Mouse (Mus musculus): Measurements from ENCODE around the gene Zfhx3. TPM values are rescaled to one million over a fixed set of nuclear protein-coding genes. Genes with fewer than 3 reads are reported as not detected.
A peak's percentile ranks its signal among the peaks of the same experiment; 100 is the strongest.

The Zfhx3 gene
- polyA plus RNA-seq, 1 experiment from 2014 or later, result 68.4 TPM

DNA sequence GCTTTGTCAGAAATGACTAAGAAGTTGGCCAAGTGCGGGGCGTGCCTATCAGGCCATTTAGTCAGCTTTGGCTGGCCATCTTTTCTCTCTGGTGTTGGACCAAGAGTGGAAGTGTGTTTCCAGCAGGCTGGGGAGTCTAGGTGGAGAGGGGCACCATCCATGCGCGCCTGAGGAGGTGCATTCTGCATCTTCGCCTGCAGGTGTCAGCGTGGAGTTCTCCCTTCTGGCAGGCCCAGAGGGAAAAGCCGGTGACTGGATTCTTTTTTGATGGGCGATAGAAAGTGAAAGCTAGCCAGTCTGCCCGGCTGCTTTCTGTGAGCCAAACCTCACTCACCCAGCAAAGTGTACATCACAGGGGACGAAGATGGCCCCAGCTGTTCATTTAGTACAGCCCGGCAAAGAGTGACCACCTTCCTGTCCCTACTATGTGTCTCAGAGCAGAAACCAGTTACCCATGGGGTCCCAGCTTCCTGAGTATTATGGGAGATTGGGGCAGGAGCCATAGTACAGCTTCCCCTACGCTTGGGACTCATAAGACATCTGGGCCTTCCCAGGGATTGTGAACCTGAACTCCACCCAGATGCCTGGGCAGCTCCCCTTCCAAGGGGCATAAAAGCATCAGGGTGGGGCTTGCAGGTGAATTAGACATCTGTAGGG lies 944.3 kb downstream of the Zfhx3 start:
- WGBS, result 18% methylated on average over 12 of the region's 12 CpGs
- ATAC-seq (ENCODE audit: low FRiP score, low TSS enrichment) (no peak), DNase-seq (peak; percentile 86)
- H3K4me2 ChIP-seq (ENCODE audit: low read length), result peak overlapping the region; percentile 32
- H3K9ac ChIP-seq (replicated peaks; ENCODE audit: low read length), result no peak overlapping the region
- peak overlapping the region; percentile 67 for H3K27ac ChIP-seq (replicated peaks; ENCODE audit: low read depth, low read length)
- H3K4me3 ChIP-seq (replicated peaks; ENCODE audit: low read depth, low read length), result no peak overlapping the region
- H3K27me3 ChIP-seq (ENCODE audit: control insufficient read depth, insufficient read depth, low read length), result no peaks in the 10 kb centered on the region
- no peaks in the 10 kb centered on the region for H3K9me3 ChIP-seq (ENCODE audit: control insufficient read depth, low read length)
- H3K36me3 ChIP-seq (ENCODE audit: control insufficient read depth, insufficient read depth, low read length), result no peaks in the 10 kb centered on the region
- peaks cover 51% of the 10 kb centered on the region for H3K4me1 ChIP-seq (ENCODE audit: control insufficient read depth, insufficient read depth, low read length)

DNA sequence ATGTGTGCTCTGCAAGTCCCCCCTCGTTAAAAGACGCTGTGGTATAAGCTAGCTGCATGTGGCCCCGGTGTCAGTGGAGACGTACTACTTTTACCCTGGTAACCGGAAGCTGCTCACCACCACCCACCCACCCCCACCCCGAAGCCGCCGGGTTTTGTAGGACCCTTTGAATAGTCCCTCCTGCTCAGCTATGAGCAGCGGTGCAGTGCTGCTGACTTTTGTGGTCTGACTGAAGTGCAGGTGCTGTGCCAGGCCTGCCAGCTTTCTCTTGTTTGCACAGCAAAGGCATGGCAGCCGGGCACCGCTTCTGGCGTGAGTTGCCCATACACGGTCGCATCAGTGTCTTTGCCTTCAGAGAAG lies 944.8 kb downstream of the Zfhx3 start:
- 66% methylated on average over 14 of the region's 14 CpGs for WGBS
- DNase-seq (no peak), ATAC-seq (ENCODE audit: low FRiP score, low TSS enrichment) (no peak)
- Histone ChIP-seq H3K9me3 (ENCODE audit: control insufficient read depth, low read length) (no peaks in the 10 kb centered on the region), H3K4me3 (replicated peaks; ENCODE audit: low read depth, low read length) (no peak overlapping the region), H3K9ac (replicated peaks; ENCODE audit: low read length) (no peak overlapping the region), H3K4me1 (ENCODE audit: control insufficient read depth, insufficient read depth, low read length) (peaks cover 51% of the 10 kb centered on the region), H3K4me2 (ENCODE audit: low read length) (no peak overlapping the region), H3K27me3 (ENCODE audit: control insufficient read depth, insufficient read depth, low read length) (no peaks in the 10 kb centered on the region), H3K27ac (replicated peaks; ENCODE audit: low read depth, low read length) (peak overlapping the region; percentile 67), H3K36me3 (ENCODE audit: control insufficient read depth, insufficient read depth, low read length) (no peaks in the 10 kb centered on the region)

DNA sequence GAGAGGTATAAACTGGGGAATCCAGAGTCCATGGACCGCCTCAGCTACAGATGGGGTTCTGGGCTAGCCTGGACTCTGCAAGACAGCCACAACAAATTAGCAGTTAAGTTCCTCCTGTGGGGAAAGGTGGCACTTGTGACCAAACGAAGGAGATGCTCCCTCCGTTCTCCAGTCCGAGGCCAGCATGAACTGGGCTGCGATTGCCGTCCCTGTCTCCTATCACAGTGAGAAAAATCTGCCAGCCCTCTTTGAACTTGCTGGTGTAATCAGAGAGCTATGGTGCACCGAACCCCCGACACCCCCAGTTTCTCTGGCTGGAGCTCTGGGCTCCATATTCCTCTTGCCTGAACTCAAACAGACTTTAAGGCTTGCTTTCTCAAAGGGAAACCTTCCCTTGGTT lies 945.4 kb downstream of the Zfhx3 start:
- ATAC-seq (ENCODE audit: low FRiP score, low TSS enrichment) (no peak), DNase-seq (no peak)
- peak overlapping the region; percentile 71 for H3K27ac ChIP-seq (replicated peaks; ENCODE audit: low read depth, low read length)
- H3K9ac ChIP-seq (replicated peaks; ENCODE audit: low read length), result no peak overlapping the region
- peaks cover 51% of the 10 kb centered on the region for H3K4me1 ChIP-seq (ENCODE audit: control insufficient read depth, insufficient read depth, low read length)
- no peaks in the 10 kb centered on the region for H3K27me3 ChIP-seq (ENCODE audit: control insufficient read depth, insufficient read depth, low read length)
- 87% methylated on average over 8 of the region's 8 CpGs for WGBS
- H3K4me3 ChIP-seq (replicated peaks; ENCODE audit: low read depth, low read length), result no peak overlapping the region
- no peaks in the 10 kb centered on the region for H3K36me3 ChIP-seq (ENCODE audit: control insufficient read depth, insufficient read depth, low read length)
- H3K9me3 ChIP-seq (ENCODE audit: control insufficient read depth, low read length), result no peaks in the 10 kb centered on the region
- no peak overlapping the region for H3K4me2 ChIP-seq (ENCODE audit: low read length)

DNA sequence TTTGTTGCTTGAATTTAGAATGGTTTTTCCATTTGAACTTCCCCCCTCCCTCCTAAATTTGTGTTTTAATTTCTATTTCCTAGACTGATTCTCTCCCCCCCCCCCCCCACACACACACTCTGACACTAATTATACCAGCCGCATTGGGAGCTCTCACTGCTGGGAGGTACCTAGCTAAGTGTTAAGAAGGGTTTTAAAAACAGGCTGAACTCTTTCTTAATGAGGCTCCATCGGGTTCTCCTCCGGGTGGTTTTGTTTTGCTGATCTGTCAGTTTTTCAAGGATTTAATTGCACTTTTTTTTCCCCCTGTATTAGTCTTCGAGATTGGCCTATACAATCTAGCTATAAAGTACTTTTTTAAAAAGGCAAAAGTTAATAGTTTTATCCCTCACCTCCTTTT lies 946.5 kb downstream of the Zfhx3 start:
- Histone ChIP-seq H3K4me3 (replicated peaks; ENCODE audit: low read depth, low read length) (no peak overlapping the region), H3K9me3 (ENCODE audit: control insufficient read depth, low read length) (no peaks in the 10 kb centered on the region), H3K4me2 (ENCODE audit: low read length) (no peak overlapping the region), H3K27me3 (ENCODE audit: control insufficient read depth, insufficient read depth, low read length) (no peaks in the 10 kb centered on the region), H3K36me3 (ENCODE audit: control insufficient read depth, insufficient read depth, low read length) (peaks cover 5% of the 10 kb centered on the region; the same call in 1 of the 2 replicates), H3K27ac (replicated peaks; ENCODE audit: low read depth, low read length) (peak overlapping the region; percentile 71; the same call in 1 of the 2 replicates), H3K4me1 (ENCODE audit: control insufficient read depth, insufficient read depth, low read length) (peaks cover 51% of the 10 kb centered on the region), H3K9ac (replicated peaks; ENCODE audit: low read length) (no peak overlapping the region)
- DNase-seq (no peak), ATAC-seq (ENCODE audit: low FRiP score, low TSS enrichment) (no peak)
- 18% methylated on average over 4 of the region's 4 CpGs for WGBS

DNA sequence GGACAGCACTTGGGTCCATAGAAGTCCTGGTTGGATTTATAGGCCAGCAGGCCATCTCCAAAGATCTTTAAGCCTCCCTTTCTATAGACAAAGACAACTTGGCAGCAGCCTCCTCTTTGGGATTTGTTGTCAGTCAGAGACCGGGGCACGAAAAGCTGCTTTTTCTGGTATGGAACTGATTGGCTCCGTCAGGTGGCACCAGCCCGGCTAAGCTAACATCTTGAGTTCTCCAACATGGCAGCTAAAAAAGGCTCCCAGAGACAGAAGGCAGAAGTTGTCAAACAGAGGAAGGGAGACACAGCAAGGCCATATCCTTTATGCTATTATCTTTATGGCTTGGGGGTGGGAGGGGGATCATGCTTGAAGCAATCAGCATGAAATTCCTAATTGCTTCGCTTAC lies 947.0 kb downstream of the Zfhx3 start:
- Histone ChIP-seq H3K4me3 (replicated peaks; ENCODE audit: low read depth, low read length) (no peak overlapping the region), H3K4me1 (ENCODE audit: control insufficient read depth, insufficient read depth, low read length) (peaks cover 49% of the 10 kb centered on the region), H3K4me2 (ENCODE audit: low read length) (peak overlapping the region; percentile 11; the same call in 1 of the 2 replicates), H3K27ac (replicated peaks; ENCODE audit: low read depth, low read length) (0 out of 2 replicates have a peak overlapping the region, but pooled peaks have one; percentile 60), H3K36me3 (ENCODE audit: control insufficient read depth, insufficient read depth, low read length) (peaks cover 5% of the 10 kb centered on the region; the same call in 1 of the 2 replicates), H3K9me3 (ENCODE audit: control insufficient read depth, low read length) (no peaks in the 10 kb centered on the region), H3K9ac (replicated peaks; ENCODE audit: low read length) (no peak overlapping the region), H3K27me3 (ENCODE audit: control insufficient read depth, insufficient read depth, low read length) (no peaks in the 10 kb centered on the region)
- DNase-seq (peak; percentile 61), ATAC-seq (ENCODE audit: low FRiP score, low TSS enrichment) (no peak)
- 8% methylated on average over 5 of the region's 5 CpGs for WGBS

DNA sequence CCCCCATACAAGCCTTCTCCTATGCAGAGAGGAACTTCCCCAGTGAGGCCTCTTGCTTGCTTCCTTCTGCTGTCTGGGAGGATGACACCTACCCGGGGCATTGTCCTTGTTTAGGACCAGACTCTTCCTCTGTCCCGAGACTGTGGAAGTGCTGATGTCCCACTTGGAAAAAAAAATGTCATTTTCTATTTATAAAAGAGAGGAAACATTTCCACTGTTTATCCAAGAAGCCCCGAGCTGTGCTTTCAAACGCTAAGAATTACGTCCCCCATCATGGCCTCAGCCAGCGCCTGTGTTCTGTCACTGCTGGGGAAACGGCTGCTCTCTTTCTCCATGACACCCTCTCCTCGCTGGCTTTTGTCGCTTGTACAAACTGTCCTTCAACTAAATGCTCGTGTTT lies 951.8 kb downstream of the Zfhx3 start:
- Histone ChIP-seq H3K9ac (replicated peaks; ENCODE audit: low read length) (no peak overlapping the region), H3K4me2 (ENCODE audit: low read length) (no peak overlapping the region), H3K36me3 (ENCODE audit: control insufficient read depth, insufficient read depth, low read length) (peaks cover 5% of the 10 kb centered on the region; the same call in 1 of the 2 replicates), H3K27me3 (ENCODE audit: control insufficient read depth, insufficient read depth, low read length) (no peaks in the 10 kb centered on the region), H3K27ac (replicated peaks; ENCODE audit: low read depth, low read length) (no peak overlapping the region), H3K4me3 (replicated peaks; ENCODE audit: low read depth, low read length) (no peak overlapping the region), H3K4me1 (ENCODE audit: control insufficient read depth, insufficient read depth, low read length) (peaks cover 44% of the 10 kb centered on the region), H3K9me3 (ENCODE audit: control insufficient read depth, low read length) (no peaks in the 10 kb centered on the region)
- DNase-seq, result no peak
- 73% methylated on average over 10 of the region's 10 CpGs for WGBS
- ATAC-seq (ENCODE audit: low FRiP score, low TSS enrichment), result no peak

DNA sequence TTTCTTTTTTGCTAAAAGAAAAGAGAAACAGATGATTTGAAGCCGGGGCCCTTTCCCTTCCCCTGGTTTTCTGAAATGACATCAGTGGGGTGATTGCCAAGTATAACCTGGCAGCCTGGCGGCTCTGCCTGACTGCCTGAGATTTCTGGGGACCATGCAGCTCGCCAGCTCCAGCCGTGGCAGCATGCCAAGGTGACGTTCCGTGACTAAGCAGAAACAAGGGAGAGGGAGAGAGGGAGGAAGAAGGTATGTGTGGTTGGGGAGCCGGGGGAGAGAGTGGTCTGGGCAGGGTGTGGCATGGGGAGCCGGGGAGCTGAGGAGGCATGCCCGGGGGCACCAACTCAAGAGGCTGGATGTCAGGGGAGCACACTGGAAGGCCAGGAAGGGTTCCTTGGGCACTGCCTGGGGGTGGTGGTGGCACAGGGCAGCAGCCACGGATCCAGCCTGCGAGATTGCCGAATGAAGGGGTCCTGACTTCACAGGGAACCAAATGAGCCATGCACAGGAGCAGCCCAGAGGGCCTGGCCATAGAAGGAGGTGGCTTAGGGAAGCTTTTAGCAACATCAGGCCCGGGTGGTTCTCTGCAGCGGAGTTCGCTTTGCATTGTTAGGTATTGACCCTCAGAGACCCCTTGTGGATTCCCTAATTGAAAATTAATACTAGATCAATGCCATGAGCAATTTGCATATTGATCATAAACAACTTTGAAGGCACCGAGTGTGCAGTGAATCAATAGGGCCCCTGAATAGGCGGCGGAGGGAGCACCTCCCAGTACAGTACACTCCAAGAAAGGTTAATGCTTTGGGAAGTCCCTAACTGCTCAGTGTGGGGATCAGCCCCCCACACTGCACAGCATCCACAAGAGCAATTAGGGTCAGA lies 954.3 kb downstream of the Zfhx3 start:
- ATAC-seq (ENCODE audit: low FRiP score, low TSS enrichment) (0 out of 2 replicates have a peak, but pooled peaks have one; percentile 28), DNase-seq (peak; percentile 86)
- Histone ChIP-seq H3K9me3 (ENCODE audit: control insufficient read depth, low read length) (no peaks in the 10 kb centered on the region), H3K4me1 (ENCODE audit: control insufficient read depth, insufficient read depth, low read length) (peaks cover 61% of the 10 kb centered on the region), H3K4me3 (replicated peaks; ENCODE audit: low read depth, low read length) (no peak overlapping the region), H3K27ac (replicated peaks; ENCODE audit: low read depth, low read length) (peak overlapping the region; percentile 70), H3K36me3 (ENCODE audit: control insufficient read depth, insufficient read depth, low read length) (peaks cover 5% of the 10 kb centered on the region; the same call in 1 of the 2 replicates), H3K4me2 (ENCODE audit: low read length) (no peak overlapping the region), H3K9ac (replicated peaks; ENCODE audit: low read length) (peak overlapping the region; percentile 23; the same call in 1 of the 2 replicates), H3K27me3 (ENCODE audit: control insufficient read depth, insufficient read depth, low read length) (peaks cover 4% of the 10 kb centered on the region; the same call in 1 of the 2 replicates)
- 25% methylated on average over 18 of the region's 18 CpGs for WGBS

DNA sequence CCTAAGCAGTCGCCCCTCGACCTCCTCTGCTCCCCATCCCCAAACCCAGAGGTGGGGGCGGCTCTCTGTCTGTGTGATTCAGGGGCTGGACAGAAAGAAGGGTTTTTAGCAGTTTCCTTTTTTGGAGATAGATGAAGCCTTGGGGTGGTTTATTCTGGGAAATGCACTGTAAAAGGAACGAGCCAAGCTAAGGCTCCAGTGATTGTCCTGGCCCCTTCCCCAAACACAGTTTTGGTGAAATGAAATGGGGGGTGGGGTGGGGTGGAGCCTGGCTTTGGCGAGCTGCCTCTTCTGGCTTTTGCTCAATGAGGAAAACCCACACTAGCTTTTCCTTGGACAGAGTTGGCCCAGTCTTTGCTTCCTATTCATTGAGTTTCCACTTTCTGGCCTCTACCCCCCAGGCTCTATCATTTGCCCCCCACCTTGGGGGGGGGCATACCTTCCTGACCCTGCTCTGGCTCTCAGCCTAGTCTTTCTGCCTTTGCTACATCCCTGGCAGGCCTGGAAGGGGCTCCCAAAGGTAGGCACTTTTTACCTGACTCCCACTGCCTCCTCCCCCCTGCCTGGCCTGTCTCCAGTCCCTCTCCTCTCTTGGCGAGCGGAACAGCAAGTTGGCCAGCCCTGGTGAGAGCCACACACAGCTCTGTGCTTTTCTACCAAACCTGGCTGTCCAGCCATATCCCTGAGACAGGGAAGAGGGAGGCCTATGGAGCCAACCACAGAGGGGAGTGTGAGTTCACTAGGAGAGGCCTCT lies 955.1 kb downstream of the Zfhx3 start:
- ATAC-seq (ENCODE audit: low FRiP score, low TSS enrichment) (no peak), DNase-seq (no peak)
- peaks cover 4% of the 10 kb centered on the region; the same call in 1 of the 2 replicates for H3K27me3 ChIP-seq (ENCODE audit: control insufficient read depth, insufficient read depth, low read length)
- H3K4me3 ChIP-seq (replicated peaks; ENCODE audit: low read depth, low read length), result no peak overlapping the region
- no peak overlapping the region for H3K4me2 ChIP-seq (ENCODE audit: low read length)
- peaks cover 66% of the 10 kb centered on the region for H3K4me1 ChIP-seq (ENCODE audit: control insufficient read depth, insufficient read depth, low read length)
- WGBS, result 54% methylated on average over 7 of the region's 7 CpGs
- H3K36me3 ChIP-seq (ENCODE audit: control insufficient read depth, insufficient read depth, low read length), result peaks cover 5% of the 10 kb centered on the region; the same call in 1 of the 2 replicates
- no peaks in the 10 kb centered on the region for H3K9me3 ChIP-seq (ENCODE audit: control insufficient read depth, low read length)
- peak overlapping the region; percentile 70; the same call in 1 of the 2 replicates for H3K27ac ChIP-seq (replicated peaks; ENCODE audit: low read depth, low read length)
- no peak overlapping the region; the same call in 1 of the 2 replicates for H3K9ac ChIP-seq (replicated peaks; ENCODE audit: low read length)
